Comparison of ENCODE assay signal across 8 mouse cellular contexts in the genomic region with DNA sequence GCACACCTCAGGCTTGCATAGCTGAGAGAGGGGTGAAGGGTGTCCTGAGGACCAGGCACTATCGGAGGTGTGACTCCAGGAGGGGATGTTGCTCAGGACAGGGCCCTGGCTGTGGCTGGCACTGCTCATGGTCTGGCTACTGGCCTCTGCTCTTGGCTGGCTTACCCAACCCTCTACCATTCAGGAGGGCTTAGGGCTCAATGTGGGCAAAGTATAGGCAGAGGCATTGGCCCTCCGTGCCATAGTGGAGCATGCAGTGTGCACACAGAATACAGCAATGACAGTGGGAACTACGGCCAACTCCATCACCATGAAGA.
DNase-seq lines count a peak whose midpoint lies in the region; ATAC-seq lines count a peak whose summit lies in the region.

No protein-coding gene starts in this region.

- no peak for DNase-seq in heart, postnatal 14 days
- no peak for DNase-seq in T-cell, adult 2 months (ENCODE audit: low spot score)
- DNase-seq in adipocyte (ENCODE audit: low spot score): no peak
- DNase-seq in spleen, adult 12 weeks (ENCODE audit: low spot score): no peak

- intact Hi-C loops in heart, postnatal 14 days (cut with DNase I): loop anchor here (5.0 kb wide), 1 partner anchor 153 kb away; no protein-coding TSS in a partner anchor

- peaks cover 33% of the 10 kb centered on the region for H3K4me1 ChIP-seq in heart, embryonic 16.5 days (ENCODE audit: control insufficient read depth, insufficient read depth, low read length)
- H3K4me1 ChIP-seq in embryonic facial prominence, embryonic 13.5 days: peaks cover 37% of the 10 kb centered on the region
- H3K4me1 ChIP-seq in hindbrain, embryonic 13.5 days (replicated peaks): peaks cover 74% of the 10 kb centered on the region
- peaks cover 54% of the 10 kb centered on the region for H3K4me1 ChIP-seq in midbrain, embryonic 13.5 days (replicated peaks)

- H3K36me3 ChIP-seq in heart, embryonic 16.5 days (ENCODE audit: control insufficient read depth, insufficient read depth): 0 out of 2 replicates have a peak, but pooled peaks cover 4% of the 10 kb centered on the region
- H3K36me3 ChIP-seq in embryonic facial prominence, embryonic 13.5 days: peaks cover 27% of the 10 kb centered on the region
- peaks cover 29% of the 10 kb centered on the region for H3K36me3 ChIP-seq in hindbrain, embryonic 13.5 days
- peaks cover 34% of the 10 kb centered on the region for H3K36me3 ChIP-seq in midbrain, embryonic 13.5 days

- ATAC-seq in heart, embryonic 16.5 days (replicated peaks; ENCODE audit: extremely low read depth, insufficient read depth, low FRiP score): peak; percentile 0; the same call in 1 of the 2 replicates
- ATAC-seq in embryonic facial prominence, embryonic 13.5 days (ENCODE audit: insufficient number of reproducible peaks, insufficient read depth, low FRiP score, low TSS enrichment, low read depth): peak; percentile 1; the same call in 1 of the 2 replicates
- peak; percentile 25; the same call in 1 of the 2 replicates for ATAC-seq in hindbrain, embryonic 13.5 days (ENCODE audit: low FRiP score)
- peak; percentile 57 for ATAC-seq in midbrain, embryonic 13.5 days

- no peak overlapping the region for H3K4me3 ChIP-seq in heart, embryonic 16.5 days (ENCODE audit: low read length)
- H3K4me3 ChIP-seq in embryonic facial prominence, embryonic 13.5 days: no peak overlapping the region
- no peak overlapping the region for H3K4me3 ChIP-seq in hindbrain, embryonic 13.5 days
- H3K4me3 ChIP-seq in midbrain, embryonic 13.5 days (replicated peaks): no peak overlapping the region

- 72% methylated on average over 3 of the region's 3 CpGs for WGBS in heart, embryonic 16.5 days
- 59% methylated on average over 3 of the region's 3 CpGs for WGBS in embryonic facial prominence, embryonic 13.5 days
- WGBS in hindbrain, embryonic 13.5 days: 72% methylated on average over 3 of the region's 3 CpGs
- 71% methylated on average over 3 of the region's 3 CpGs for WGBS in midbrain, embryonic 13.5 days

- no peak overlapping the region; the same call in 1 of the 2 replicates for H3K4me2 ChIP-seq in heart, embryonic 16.5 days (ENCODE audit: low read depth, low read length)
- H3K4me2 ChIP-seq in embryonic facial prominence, embryonic 13.5 days: peak overlapping the region; percentile 33
- no peak overlapping the region for H3K4me2 ChIP-seq in hindbrain, embryonic 13.5 days
- 0 out of 2 replicates have a peak overlapping the region, but pooled peaks have one; percentile 1 for H3K4me2 ChIP-seq in midbrain, embryonic 13.5 days (replicated peaks)

- 0 out of 2 replicates have a peak overlapping the region, but pooled peaks have one; percentile 48 for H3K9ac ChIP-seq in heart, embryonic 16.5 days (ENCODE audit: low read length)
- H3K9ac ChIP-seq in embryonic facial prominence, embryonic 13.5 days: no peak overlapping the region
- 0 out of 2 replicates have a peak overlapping the region, but pooled peaks have one; percentile 39 for H3K9ac ChIP-seq in hindbrain, embryonic 13.5 days
- H3K9ac ChIP-seq in midbrain, embryonic 13.5 days (replicated peaks): no peak overlapping the region; the same call in none of the 2 replicates

- H3K27ac ChIP-seq in heart, embryonic 16.5 days (ENCODE audit: low read length): peak overlapping the region; percentile 89
- peak overlapping the region; percentile 90 for H3K27ac ChIP-seq in embryonic facial prominence, embryonic 13.5 days
- peak overlapping the region; percentile 77 for H3K27ac ChIP-seq in hindbrain, embryonic 13.5 days
- H3K27ac ChIP-seq in midbrain, embryonic 13.5 days: peak overlapping the region; percentile 81

- H3K27me3 ChIP-seq in heart, embryonic 16.5 days (ENCODE audit: control insufficient read depth, insufficient read depth, low read length): no peaks in the 10 kb centered on the region
- H3K27me3 ChIP-seq in embryonic facial prominence, embryonic 13.5 days: no peaks in the 10 kb centered on the region
- H3K27me3 ChIP-seq in hindbrain, embryonic 13.5 days: no peaks in the 10 kb centered on the region
- H3K27me3 ChIP-seq in midbrain, embryonic 13.5 days: no peaks in the 10 kb centered on the region; the same call in 1 of the 2 replicates

- no peaks in the 10 kb centered on the region for H3K9me3 ChIP-seq in heart, embryonic 16.5 days (replicated peaks; ENCODE audit: control insufficient read depth, low read length)
- no peaks in the 10 kb centered on the region for H3K9me3 ChIP-seq in embryonic facial prominence, embryonic 13.5 days
- no peaks in the 10 kb centered on the region for H3K9me3 ChIP-seq in hindbrain, embryonic 13.5 days
- no peaks in the 10 kb centered on the region for H3K9me3 ChIP-seq in midbrain, embryonic 13.5 days

Comparison
In these comparisons a context has a peak if more than half of its experiments do, and no peak if none do; other contexts are left out.
1. ATAC-seq: peak in every context shown above with its lines; median percentile 57 in midbrain, embryonic 13.5 days; 25 in hindbrain, embryonic 13.5 days; 1 in embryonic facial prominence, embryonic 13.5 days; 0 in heart, embryonic 16.5 days.
2. H3K4me2 ChIP-seq: peak in embryonic facial prominence, embryonic 13.5 days (single experiment) and midbrain, embryonic 13.5 days (single experiment); none in heart, embryonic 16.5 days (single experiment) and hindbrain, embryonic 13.5 days (single experiment).
3. H3K9ac ChIP-seq: peak in heart, embryonic 16.5 days (single experiment) and hindbrain, embryonic 13.5 days (single experiment); none in embryonic facial prominence, embryonic 13.5 days (single experiment) and midbrain, embryonic 13.5 days (single experiment).
4. Peak in every context shown above with its lines, with median percentiles within 50 percentile points of each other: H3K27ac ChIP-seq.